Mouse (Mus musculus) mature B cell (primary cell): Measurements from ENCODE around the gene Col18a1.

ENCODE experiments used
- in situ Hi-C: fragments of 300-500 bp; cut with MboI; formaldehyde crosslinking; loops from 2 replicates; pipeline ENCODE4 v1.14.3; 2019

The Col18a1 gene

GRCm38 (mm10) chr10:77062393-77063010, 103.8 kb downstream of the Col18a1 start:
- in situ Hi-C loops, result no loop called here

GRCm38 (mm10) chr10:77061426-77061825, 104.9 kb downstream of the Col18a1 start:
- in situ Hi-C loops, result no loop called here

- in situ Hi-C loops, result no loop called here
Measured at GRCm38 (mm10) chr10:77056768-77057167, 109.6 kb downstream of the Col18a1 start.

- in situ Hi-C loops, result no loop called here
Measured at GRCm38 (mm10) chr10:77048606-77049005, 117.7 kb downstream of the Col18a1 start.

- in situ Hi-C loops, result no loop called here
Measured at GRCm38 (mm10) chr10:77048196-77048595, 118.2 kb downstream of the Col18a1 start.

GRCm38 (mm10) chr10:77038579-77039174, 127.7 kb downstream of the Col18a1 start:
- in situ Hi-C loops, result no loop called here

- in situ Hi-C loops, result no loop called here
Measured at GRCm38 (mm10) chr10:77035487-77035886, 130.9 kb downstream of the Col18a1 start.

GRCm38 (mm10) chr10:77033323-77034025, 132.9 kb downstream of the Col18a1 start:
- in situ Hi-C loops, result no loop called here

- in situ Hi-C loops, result no loop called here
Measured at GRCm38 (mm10) chr10:77032591-77033322, 133.6 kb downstream of the Col18a1 start.

- in situ Hi-C loops, result no loop called here
Measured at GRCm38 (mm10) chr10:77031768-77032375, 134.5 kb downstream of the Col18a1 start, which contains the start of gene Slc19a1. Gene Slc19a1, plus strand, starts transcription at chr10:77032241.

GRCm38 (mm10) chr10:77030666-77031065, 135.7 kb downstream of the Col18a1 start:
- in situ Hi-C loops, result no loop called here

GRCm38 (mm10) chr10:77029761-77030160, 136.6 kb downstream of the Col18a1 start:
- in situ Hi-C loops, result loop anchor here (10.0 kb wide), 1 partner anchor 195 kb away; no protein-coding TSS in a partner anchor

- in situ Hi-C loops, result loop anchor here (10.0 kb wide), 1 partner anchor 194 kb away; no protein-coding TSS in a partner anchor
Measured at GRCm38 (mm10) chr10:77028782-77029296, 137.5 kb downstream of the Col18a1 start.

- in situ Hi-C loops, result loop anchor here (10.0 kb wide), 1 partner anchor 192 kb away; no protein-coding TSS in a partner anchor
Measured at GRCm38 (mm10) chr10:77026944-77027343, 139.4 kb downstream of the Col18a1 start.

GRCm38 (mm10) chr10:77024231-77024630, 142.1 kb downstream of the Col18a1 start:
- in situ Hi-C loops, result loop anchor here (10.0 kb wide), 1 partner anchor 189 kb away; no protein-coding TSS in a partner anchor

GRCm38 (mm10) chr10:77022301-77023130, 143.8 kb downstream of the Col18a1 start:
- in situ Hi-C loops, result loop anchor here (10.0 kb wide), 1 partner anchor 188 kb away; no protein-coding TSS in a partner anchor

GRCm38 (mm10) chr10:77021399-77022052, 144.8 kb downstream of the Col18a1 start:
- in situ Hi-C loops, result loop anchor here (10.0 kb wide), 1 partner anchor 187 kb away; no protein-coding TSS in a partner anchor

GRCm38 (mm10) chr10:77017662-77018061, 148.7 kb downstream of the Col18a1 start:
- in situ Hi-C loops, result no loop called here

GRCm38 (mm10) chr10:77017061-77017460, 149.3 kb downstream of the Col18a1 start:
- in situ Hi-C loops, result no loop called here

- in situ Hi-C loops, result no loop called here
Measured at GRCm38 (mm10) chr10:77016499-77016898, 149.8 kb downstream of the Col18a1 start.
